Mouse (Mus musculus): Measurements from ENCODE around the gene Erc1. TPM values are rescaled to one million over a fixed set of nuclear protein-coding genes. Genes with fewer than 3 reads are reported as not detected.

Gene Erc1
- polyA plus RNA-seq, 1 experiment from 2014 or later = 23.4 TPM

- H3K4me1 ChIP-seq (ENCODE audit: control insufficient read depth, insufficient read depth, low read length) = no peaks in the 10 kb centered on the region
- no peak for ATAC-seq (ENCODE audit: low read depth)
- H3K36me3 ChIP-seq (ENCODE audit: control insufficient read depth, insufficient read depth, low read length) = peaks cover 11% of the 10 kb centered on the region
- H3K9me3 ChIP-seq (ENCODE audit: control insufficient read depth, low read length) = no peaks in the 10 kb centered on the region
- H3K4me2 ChIP-seq (ENCODE audit: low read depth, low read length) = no peak overlapping the region
- H3K27ac ChIP-seq (replicated peaks; ENCODE audit: low read depth, low read length) = no peak overlapping the region
- 97% methylated on average over 2 of the region's 2 CpGs for WGBS
- DNase-seq (ENCODE audit: low spot score) = peak; percentile 5
- H3K9ac ChIP-seq (ENCODE audit: low read depth, low read length) = no peak overlapping the region
- no peaks in the 10 kb centered on the region for H3K27me3 ChIP-seq (replicated peaks; ENCODE audit: control insufficient read depth, insufficient read depth, low read length)
- H3K4me3 ChIP-seq (ENCODE audit: low read depth, low read length) = no peak overlapping the region
Measured at GRCm38 (mm10) chr6:119782416-119782815, 65.6 kb downstream of the Erc1 start.

GRCm38 (mm10) chr6:119781109-119781508 lies 66.9 kb downstream of the Erc1 start:
- Histone ChIP-seq H3K36me3 (ENCODE audit: control insufficient read depth, insufficient read depth, low read length) (peaks cover 11% of the 10 kb centered on the region), H3K9ac (ENCODE audit: low read depth, low read length) (no peak overlapping the region), H3K4me3 (ENCODE audit: low read depth, low read length) (no peak overlapping the region), H3K9me3 (ENCODE audit: control insufficient read depth, low read length) (no peaks in the 10 kb centered on the region), H3K4me1 (ENCODE audit: control insufficient read depth, insufficient read depth, low read length) (no peaks in the 10 kb centered on the region), H3K27ac (replicated peaks; ENCODE audit: low read depth, low read length) (no peak overlapping the region), H3K27me3 (replicated peaks; ENCODE audit: control insufficient read depth, insufficient read depth, low read length) (no peaks in the 10 kb centered on the region), H3K4me2 (ENCODE audit: low read depth, low read length) (no peak overlapping the region)
- 73% methylated on average over 3 of the region's 3 CpGs for WGBS
- DNase-seq (ENCODE audit: low spot score) (no peak), ATAC-seq (ENCODE audit: low read depth) (no peak)

GRCm38 (mm10) chr6:119768778-119769177 lies 79.2 kb downstream of the Erc1 start:
- no peaks in the 10 kb centered on the region for H3K4me1 ChIP-seq (ENCODE audit: control insufficient read depth, insufficient read depth, low read length)
- DNase-seq (ENCODE audit: low spot score) (no peak), ATAC-seq (ENCODE audit: low read depth) (no peak)
- H3K4me2 ChIP-seq (ENCODE audit: low read depth, low read length) = no peak overlapping the region
- H3K4me3 ChIP-seq (ENCODE audit: low read depth, low read length) = no peak overlapping the region
- no peaks in the 10 kb centered on the region for H3K27me3 ChIP-seq (replicated peaks; ENCODE audit: control insufficient read depth, insufficient read depth, low read length)
- no peaks in the 10 kb centered on the region for H3K9me3 ChIP-seq (ENCODE audit: control insufficient read depth, low read length)
- H3K27ac ChIP-seq (replicated peaks; ENCODE audit: low read depth, low read length) = no peak overlapping the region
- WGBS = 63% methylated on average over 1 of the region's 1 CpGs
- H3K9ac ChIP-seq (ENCODE audit: low read depth, low read length) = no peak overlapping the region
- peaks cover 10% of the 10 kb centered on the region; the same call in 1 of the 2 replicates for H3K36me3 ChIP-seq (ENCODE audit: control insufficient read depth, insufficient read depth, low read length)

GRCm38 (mm10) chr6:119764355-119764754 lies 83.6 kb downstream of the Erc1 start:
- H3K4me1 ChIP-seq (ENCODE audit: control insufficient read depth, insufficient read depth, low read length) = no peaks in the 10 kb centered on the region
- H3K4me3 ChIP-seq (ENCODE audit: low read depth, low read length) = no peak overlapping the region
- H3K9ac ChIP-seq (ENCODE audit: low read depth, low read length) = no peak overlapping the region
- DNase-seq (ENCODE audit: low spot score) (no peak), ATAC-seq (ENCODE audit: low read depth) (no peak)
- no peaks in the 10 kb centered on the region for H3K27me3 ChIP-seq (replicated peaks; ENCODE audit: control insufficient read depth, insufficient read depth, low read length)
- H3K36me3 ChIP-seq (ENCODE audit: control insufficient read depth, insufficient read depth, low read length) = peaks cover 12% of the 10 kb centered on the region; the same call in 1 of the 2 replicates
- no peak overlapping the region for H3K27ac ChIP-seq (replicated peaks; ENCODE audit: low read depth, low read length)
- H3K4me2 ChIP-seq (ENCODE audit: low read depth, low read length) = no peak overlapping the region
- whole genome bisulfite sequencing = 91% methylated on average over 3 of the region's 3 CpGs
- no peaks in the 10 kb centered on the region for H3K9me3 ChIP-seq (ENCODE audit: control insufficient read depth, low read length)

GRCm38 (mm10) chr6:119759866-119760265 lies 88.1 kb downstream of the Erc1 start:
- Histone ChIP-seq H3K36me3 (ENCODE audit: control insufficient read depth, insufficient read depth, low read length) (peaks cover 11% of the 10 kb centered on the region; the same call in 1 of the 2 replicates), H3K9ac (ENCODE audit: low read depth, low read length) (no peak overlapping the region), H3K9me3 (ENCODE audit: control insufficient read depth, low read length) (no peaks in the 10 kb centered on the region), H3K4me1 (ENCODE audit: control insufficient read depth, insufficient read depth, low read length) (no peaks in the 10 kb centered on the region), H3K27ac (replicated peaks; ENCODE audit: low read depth, low read length) (no peak overlapping the region), H3K4me2 (ENCODE audit: low read depth, low read length) (no peak overlapping the region), H3K27me3 (replicated peaks; ENCODE audit: control insufficient read depth, insufficient read depth, low read length) (no peaks in the 10 kb centered on the region), H3K4me3 (ENCODE audit: low read depth, low read length) (no peak overlapping the region)
- WGBS = 76% methylated on average over 3 of the region's 3 CpGs
- ATAC-seq (ENCODE audit: low read depth) (no peak), DNase-seq (ENCODE audit: low spot score) (no peak)

GRCm38 (mm10) chr6:119758490-119758889 lies 89.5 kb downstream of the Erc1 start:
- Histone ChIP-seq H3K36me3 (ENCODE audit: control insufficient read depth, insufficient read depth, low read length) (peaks cover 8% of the 10 kb centered on the region; the same call in 1 of the 2 replicates), H3K9ac (ENCODE audit: low read depth, low read length) (no peak overlapping the region), H3K4me2 (ENCODE audit: low read depth, low read length) (no peak overlapping the region), H3K4me3 (ENCODE audit: low read depth, low read length) (no peak overlapping the region), H3K4me1 (ENCODE audit: control insufficient read depth, insufficient read depth, low read length) (no peaks in the 10 kb centered on the region), H3K27ac (replicated peaks; ENCODE audit: low read depth, low read length) (no peak overlapping the region), H3K27me3 (replicated peaks; ENCODE audit: control insufficient read depth, insufficient read depth, low read length) (no peaks in the 10 kb centered on the region), H3K9me3 (ENCODE audit: control insufficient read depth, low read length) (no peaks in the 10 kb centered on the region)
- WGBS = 85% methylated on average over 2 of the region's 2 CpGs
- ATAC-seq (ENCODE audit: low read depth) (no peak), DNase-seq (ENCODE audit: low spot score) (no peak)

GRCm38 (mm10) chr6:119757796-119758195 lies 90.2 kb downstream of the Erc1 start:
- no peak for ATAC-seq (ENCODE audit: low read depth)
- H3K36me3 ChIP-seq (ENCODE audit: control insufficient read depth, insufficient read depth, low read length) = peaks cover 13% of the 10 kb centered on the region
- no peak overlapping the region for H3K4me2 ChIP-seq (ENCODE audit: low read depth, low read length)
- no peaks in the 10 kb centered on the region for H3K4me1 ChIP-seq (ENCODE audit: control insufficient read depth, insufficient read depth, low read length)
- H3K9ac ChIP-seq (ENCODE audit: low read depth, low read length) = no peak overlapping the region
- H3K9me3 ChIP-seq (ENCODE audit: control insufficient read depth, low read length) = no peaks in the 10 kb centered on the region
- peak; percentile 33 for DNase-seq (ENCODE audit: low spot score)
- no peak overlapping the region for H3K27ac ChIP-seq (replicated peaks; ENCODE audit: low read depth, low read length)
- no peak overlapping the region for H3K4me3 ChIP-seq (ENCODE audit: low read depth, low read length)
- 55% methylated on average over 5 of the region's 5 CpGs for WGBS
- no peaks in the 10 kb centered on the region for H3K27me3 ChIP-seq (replicated peaks; ENCODE audit: control insufficient read depth, insufficient read depth, low read length)

- 56% methylated on average over 3 of the region's 3 CpGs for WGBS
Measured at GRCm38 (mm10) chr6:119755866-119756265, 92.1 kb downstream of the Erc1 start.

GRCm38 (mm10) chr6:119749093-119749635 lies 98.8 kb downstream of the Erc1 start:
- no peak overlapping the region for H3K4me2 ChIP-seq (ENCODE audit: low read depth, low read length)
- H3K4me3 ChIP-seq (ENCODE audit: low read depth, low read length) = no peak overlapping the region
- WGBS = 84% methylated on average over 7 of the region's 7 CpGs
- ATAC-seq (ENCODE audit: low read depth) = no peak
- peaks cover 44% of the 10 kb centered on the region for H3K36me3 ChIP-seq (ENCODE audit: control insufficient read depth, insufficient read depth, low read length)
- no peak overlapping the region for H3K9ac ChIP-seq (ENCODE audit: low read depth, low read length)
- H3K4me1 ChIP-seq (ENCODE audit: control insufficient read depth, insufficient read depth, low read length) = no peaks in the 10 kb centered on the region
- H3K27me3 ChIP-seq (replicated peaks; ENCODE audit: control insufficient read depth, insufficient read depth, low read length) = no peaks in the 10 kb centered on the region
- no peak overlapping the region for H3K27ac ChIP-seq (replicated peaks; ENCODE audit: low read depth, low read length)
- H3K9me3 ChIP-seq (ENCODE audit: control insufficient read depth, low read length) = no peaks in the 10 kb centered on the region
- no peak for DNase-seq (ENCODE audit: low spot score)

More at GRCm38 (mm10) chr6:119755866-119756265, 92.1 kb downstream of the Erc1 start:
- Histone ChIP-seq H3K4me3 (ENCODE audit: low read depth, low read length) (no peak overlapping the region), H3K9ac (ENCODE audit: low read depth, low read length) (no peak overlapping the region), H3K9me3 (ENCODE audit: control insufficient read depth, low read length) (no peaks in the 10 kb centered on the region), H3K27ac (replicated peaks; ENCODE audit: low read depth, low read length) (no peak overlapping the region), H3K36me3 (ENCODE audit: control insufficient read depth, insufficient read depth, low read length) (peaks cover 26% of the 10 kb centered on the region), H3K4me2 (ENCODE audit: low read depth, low read length) (no peak overlapping the region), H3K27me3 (replicated peaks; ENCODE audit: control insufficient read depth, insufficient read depth, low read length) (no peaks in the 10 kb centered on the region), H3K4me1 (ENCODE audit: control insufficient read depth, insufficient read depth, low read length) (no peaks in the 10 kb centered on the region)
- ATAC-seq (ENCODE audit: low read depth) (no peak), DNase-seq (ENCODE audit: low spot score) (no peak)

All from embryonic facial prominence, embryonic 14.5 days (tissue).